Mouse (Mus musculus): Measurements from ENCODE around the gene Tdrd9.

GRCm38 (mm10) chr12:112077651-112078050, 106.3 kb downstream of the Tdrd9 start:
- TF ChIP-seq CTCF (IDR thresholded peaks at IDR 0.05 in 2 of 3, conservative IDR thresholded peaks at IDR 0.05 in 1 of 3; ENCODE audit: control insufficient read depth in 1 of 3, insufficient read depth in 1 of 3, low read depth in 2 of 3, low read length in 3 of 3, poor library complexity in 1 of 3, severe bottlenecking in 1 of 3) (peak in 1 of 3 experiments; percentile 79; a peak in 2 of 6 replicates), GATA1 (IDR thresholded peaks at IDR 0.05; ENCODE audit: low read depth, low read length) (no peak), CHD2 (IDR thresholded peaks at IDR 0.05; ENCODE audit: low read length) (no peak), TCF12 (IDR thresholded peaks at IDR 0.05; ENCODE audit: low read depth, low read length) (no peak), SIN3A (IDR thresholded peaks at IDR 0.05; ENCODE audit: low read length) (no peak), ZKSCAN1 (IDR thresholded peaks at IDR 0.05; ENCODE audit: low read depth, low read length) (no peak)
